Mouse (Mus musculus) limb, embryonic 14.5 days (tissue): ENCODE measurements around the gene Synpr. TPM values are rescaled to one million over a fixed set of nuclear protein-coding genes. Genes with fewer than 3 reads are reported as not detected.

Experiments
- ATAC-seq: fragments of 200-750 bp; cut with Nextera tagmentation; 2 replicates; pipeline ENCODE4 v1.8.0; 2017; ENCODE audit warnings: low read depth, moderate number of reproducible peaks, moderate TSS enrichment; ENCODE audit not compliant: low FRiP score
- DNase-seq: peaks from one replicate; pipeline ENCODE4 v3.0.0-alpha.2; 2015; ENCODE audit warnings: low spot score
- H3K27ac ChIP-seq: fragments of 300-500 bp; sonication (generic); replicated peaks from 2 replicates; pipeline ENCODE4 v1.5.1; 2014; ENCODE audit warnings: low read depth, mild to moderate bottlenecking, low read length, moderate library complexity, mixed read lengths
- H3K27me3 ChIP-seq: fragments of 300-500 bp; sonication (generic); 2 replicates; pipeline ENCODE4 v1.6.1; 2014; ENCODE audit warnings: low read length, mixed read lengths; ENCODE audit not compliant: control insufficient read depth, insufficient read depth
- H3K36me3 ChIP-seq: fragments of 300-500 bp; sonication (generic); 2 replicates; pipeline ENCODE4 v1.6.1; 2014; ENCODE audit warnings: mild to moderate bottlenecking, low read length, moderate library complexity, mixed read lengths; ENCODE audit not compliant: control insufficient read depth, insufficient read depth
- H3K4me1 ChIP-seq: fragments of 300-500 bp; sonication (generic); 2 replicates; pipeline ENCODE4 v1.6.1; 2014; ENCODE audit warnings: antibody characterized with exemption, low read length, mixed read lengths; ENCODE audit not compliant: control insufficient read depth, insufficient read depth
- H3K4me2 ChIP-seq: fragments of 300-500 bp; sonication (generic); replicated peaks from 2 replicates; pipeline ENCODE4 v1.6.1; 2014; ENCODE audit warnings: low read depth, mild to moderate bottlenecking, low read length, moderate library complexity; ENCODE audit not compliant: severe bottlenecking
- H3K4me3 ChIP-seq: fragments of 300-500 bp; sonication (generic); replicated peaks from 2 replicates; pipeline ENCODE4 v1.5.1; 2014; ENCODE audit warnings: low read length
- H3K9ac ChIP-seq: fragments of 300-500 bp; sonication (generic); 2 replicates; pipeline ENCODE4 v1.6.1; 2014; ENCODE audit warnings: mild to moderate bottlenecking, low read depth, low read length, moderate library complexity; ENCODE audit not compliant: severe bottlenecking
- H3K9me3 ChIP-seq: fragments of 300-500 bp; sonication (generic); 2 replicates; pipeline ENCODE4 v1.6.1; 2016; ENCODE audit warnings: low read length; ENCODE audit not compliant: control insufficient read depth
- POLR2A ChIP-seq: fragments of 200-500 bp; IDR thresholded peaks from 2 replicates; pipeline ENCODE4 v1.8.0; 2012; ENCODE audit warnings: inconsistent platforms, mild to moderate bottlenecking, moderate library complexity, borderline replicate concordance; ENCODE audit not compliant: insufficient read depth, insufficient read length; ENCODE audit errors: extremely low read depth
- WGBS: fragments of 180-500 bp; shearing (Covaris S2); extraction: QIAGEN DNeasy Blood & Tissue Kit; methylation state at CpG from one replicate; pipeline ENCODE4 v1.1.7; 2014; 5-methylcytosine and 5-hydroxymethylcytosine counted together
- polyA plus RNA-seq, 2 experiments: library from polyadenylated mRNA; depleted of rRNA in 1 of 2; stranded (reverse) in 1 of 2; unstranded in 1 of 2; fragments of >200 nt; fragmentation: Nextera tagmentation in 1 of 2; extraction: Ambion mirVana in 1 of 2; gene quantifications; 2 replicates each; pipeline versions ENCODE4 v1.2.1 to v1.2.3; 2012 to 2014

The Synpr gene
- polyA plus RNA-seq, 2 experiments = 3.5 to 4.4 TPM

GRCm38 (mm10) chr14:13285341-13286130 is 956 bp downstream of the Synpr start:
- Histone ChIP-seq H3K27me3 (no peaks in the 10 kb centered on the region), H3K4me2 (peak overlapping the region; percentile 64; the same call in 1 of the 2 replicates), H3K4me3 (no peak overlapping the region), H3K9me3 (no peaks in the 10 kb centered on the region), H3K27ac (no peak overlapping the region), H3K36me3 (no peaks in the 10 kb centered on the region), H3K4me1 (no peaks in the 10 kb centered on the region), H3K9ac (no peak overlapping the region)
- no peak for TF ChIP-seq POLR2A
- DNase-seq = no peak
- WGBS = 80% methylated on average over 10 of the region's 10 CpGs
- no peak for ATAC-seq

GRCm38 (mm10) chr14:13294200-13294599 is 9.6 kb downstream of the Synpr start:
- no peaks in the 10 kb centered on the region for H3K36me3 ChIP-seq
- no peak overlapping the region for H3K4me2 ChIP-seq
- no peaks in the 10 kb centered on the region for H3K27me3 ChIP-seq
- no peak overlapping the region for H3K27ac ChIP-seq
- no peaks in the 10 kb centered on the region for H3K9me3 ChIP-seq
- no peak overlapping the region for H3K4me3 ChIP-seq
- no peak for DNase-seq
- no peaks in the 10 kb centered on the region for H3K4me1 ChIP-seq
- 74% methylated on average over 3 of the region's 3 CpGs for WGBS
- no peak for TF ChIP-seq POLR2A
- no peak overlapping the region for H3K9ac ChIP-seq
- no peak for ATAC-seq

GRCm38 (mm10) chr14:13314323-13314722 is 29.7 kb downstream of the Synpr start:
- WGBS = 75% methylated on average over 1 of the region's 1 CpGs
- no peak for DNase-seq
- H3K9ac ChIP-seq = no peak overlapping the region
- H3K4me1 ChIP-seq = no peaks in the 10 kb centered on the region
- no peak overlapping the region for H3K27ac ChIP-seq
- H3K36me3 ChIP-seq = no peaks in the 10 kb centered on the region
- H3K9me3 ChIP-seq = no peaks in the 10 kb centered on the region
- no peaks in the 10 kb centered on the region for H3K27me3 ChIP-seq
- H3K4me2 ChIP-seq = no peak overlapping the region
- ATAC-seq = no peak
- no peak overlapping the region for H3K4me3 ChIP-seq
- no peak for TF ChIP-seq POLR2A

- TF ChIP-seq POLR2A = no peak
- H3K4me1 ChIP-seq = no peaks in the 10 kb centered on the region
- no peaks in the 10 kb centered on the region for H3K36me3 ChIP-seq
- DNase-seq (no peak), ATAC-seq (no peak)
- H3K9me3 ChIP-seq = no peaks in the 10 kb centered on the region
- 90% methylated on average over 2 of the region's 2 CpGs for WGBS
- H3K4me2 ChIP-seq = no peak overlapping the region
- H3K27me3 ChIP-seq = no peaks in the 10 kb centered on the region
- H3K9ac ChIP-seq = no peak overlapping the region
- no peak overlapping the region for H3K4me3 ChIP-seq
- H3K27ac ChIP-seq = no peak overlapping the region
Measured at GRCm38 (mm10) chr14:13328461-13328860, 43.9 kb downstream of the Synpr start.

- Histone ChIP-seq H3K4me2 (no peak overlapping the region), H3K9ac (no peak overlapping the region), H3K27ac (no peak overlapping the region), H3K4me3 (no peak overlapping the region), H3K9me3 (no peaks in the 10 kb centered on the region), H3K36me3 (no peaks in the 10 kb centered on the region), H3K4me1 (no peaks in the 10 kb centered on the region), H3K27me3 (no peaks in the 10 kb centered on the region)
- WGBS = 69% methylated on average over 10 of the region's 10 CpGs
- DNase-seq (no peak), ATAC-seq (no peak)
- no peak for TF ChIP-seq POLR2A
Measured at GRCm38 (mm10) chr14:13332497-13333306, 48.1 kb downstream of the Synpr start.
